Mouse (Mus musculus) ES-E14 (cell line): ENCODE measurements around the gene Uchl1. TPM values are rescaled to one million over a fixed set of nuclear protein-coding genes. Genes with fewer than 3 reads are reported as not detected.

Experiments
- DNase-seq: peaks from one replicate; pipeline ENCODE4 v3.0.0-alpha.2; 2013; ENCODE audit warnings: low read depth, low spot score
- H3K27ac ChIP-seq: 2 replicates; pipeline ENCODE4 v1.5.1; 2012; ENCODE audit warnings: low read depth, mild to moderate bottlenecking, low read length, moderate library complexity, mixed read lengths; ENCODE audit not compliant: poor library complexity, insufficient read depth, severe bottlenecking
- H3K36me3 ChIP-seq: 2 replicates; pipeline ENCODE4 v1.6.1; 2012; ENCODE audit warnings: mild to moderate bottlenecking, low read length, moderate library complexity, mixed read lengths; ENCODE audit not compliant: control insufficient read depth, poor library complexity, insufficient read depth, severe bottlenecking
- H3K4me1 ChIP-seq, 2 experiments: fragments of 150-350 bp in 1 of 2; sonication (generic) in 1 of 2; 2 replicates each; pipeline ENCODE4 v1.6.1; 2012; ENCODE audit warnings: low read length in 2 of 2, mild to moderate bottlenecking in 1 of 2, mixed read lengths in 1 of 2; ENCODE audit not compliant: control insufficient read depth in 2 of 2, insufficient read depth in 2 of 2, poor library complexity in 1 of 2
- H3K4me3 ChIP-seq, 2 experiments: fragments of 150-350 bp in 1 of 2; sonication (generic) in 1 of 2; 2 replicates each; pipeline ENCODE4 v1.5.1; 2012; ENCODE audit warnings: low read length in 2 of 2, low read depth in 1 of 2, mild to moderate bottlenecking in 1 of 2, mixed read lengths in 1 of 2; ENCODE audit not compliant: insufficient read depth in 1 of 2, poor library complexity in 1 of 2, severe bottlenecking in 1 of 2
- H3K9ac ChIP-seq: 2 replicates; pipeline ENCODE4 v1.6.1; 2012; ENCODE audit warnings: low read depth, mild to moderate bottlenecking, low read length, mixed read lengths; ENCODE audit not compliant: poor library complexity, insufficient read depth, severe bottlenecking
- H3K9me3 ChIP-seq: fragments of 150-350 bp; sonication (generic); 2 replicates; pipeline ENCODE4 v1.6.1; 2012; ENCODE audit warnings: low read depth, mild to moderate bottlenecking, low read length; ENCODE audit not compliant: control insufficient read depth, insufficient read depth
- CHD2 ChIP-seq: IDR thresholded peaks from 2 replicates; pipeline ENCODE4 v1.6.1; 2014; ENCODE audit warnings: mild to moderate bottlenecking, low read depth, low read length, inconsistent platforms
- HCFC1 ChIP-seq: IDR thresholded peaks from 2 replicates; pipeline ENCODE4 v1.6.1; 2012; ENCODE audit warnings: low read length, inconsistent platforms, borderline replicate concordance; ENCODE audit not compliant: insufficient read depth
- MAFK ChIP-seq: IDR thresholded peaks from 2 replicates; pipeline ENCODE4 v1.6.1; 2014; ENCODE audit warnings: mild to moderate bottlenecking, low read depth, low read length, inconsistent platforms; ENCODE audit not compliant: insufficient read depth
- ZC3H11A ChIP-seq: IDR thresholded peaks from 2 replicates; pipeline ENCODE4 v1.6.1; 2012; ENCODE audit warnings: low read depth, mild to moderate bottlenecking, inconsistent platforms, low read length, borderline replicate concordance
- ZNF384 ChIP-seq: IDR thresholded peaks from 2 replicates; pipeline ENCODE4 v1.6.1; 2012; ENCODE audit warnings: low read depth, low read length, inconsistent platforms
- in situ Hi-C, 2 experiments: fragments of 600-800 bp; cut with MboI; formaldehyde crosslinking; loops; one replicate each; pipeline ENCODE4 v1.15.1; 2025; ENCODE audit warnings: low sequenced_read_pairs in 2 of 2, inconsistent platforms in 1 of 2; ENCODE audit not compliant: unreplicated experiment in 2 of 2
- total RNA-seq: library from RNA; depleted of rRNA; stranded (reverse); fragments of 300-350 nt; gene quantifications from 2 replicates; pipeline ENCODE4 v1.2.3, GENCODE M21; 2012

Gene Uchl1
- total RNA-seq, 1 experiment = 190 TPM

DNA sequence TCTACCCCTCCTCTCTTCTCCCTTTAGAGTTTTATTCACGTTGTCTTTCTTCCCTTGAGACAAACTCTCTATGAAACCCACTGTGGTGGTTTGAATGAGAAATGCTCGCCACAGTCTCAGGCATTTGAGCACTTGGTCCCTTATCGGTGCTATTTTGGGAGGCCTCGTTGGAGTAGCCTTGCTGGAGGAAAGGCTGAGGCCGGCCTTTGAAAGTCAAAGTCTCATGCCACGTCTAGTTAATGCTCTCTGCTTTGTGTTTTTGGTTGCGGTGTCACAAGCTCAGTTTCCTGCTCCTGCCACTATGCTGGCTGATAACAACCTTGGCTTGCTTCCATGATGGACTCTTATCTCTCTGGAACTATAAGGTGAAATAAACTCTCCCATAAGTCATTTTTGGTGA is 28.4 kb upstream of the Uchl1 start:
- no peak overlapping the region for H3K4me3 ChIP-seq
- no peaks in the 10 kb centered on the region for H3K36me3 ChIP-seq
- H3K4me1 ChIP-seq = peaks cover 0 to 2% of the 10 kb centered on the region in 2 experiments; a peak in 1 of 4 replicates
- no peak for DNase-seq
- no peak for TF ChIP-seq HCFC1
- TF ChIP-seq CHD2 = no peak
- TF ChIP-seq ZC3H11A = no peak
- no peak for TF ChIP-seq ZNF384
- no peak for TF ChIP-seq MAFK
- no peaks in the 10 kb centered on the region for H3K9me3 ChIP-seq
- H3K27ac ChIP-seq = no peak overlapping the region
- in situ Hi-C loops = no loop called here
- no peak overlapping the region for H3K9ac ChIP-seq

DNA sequence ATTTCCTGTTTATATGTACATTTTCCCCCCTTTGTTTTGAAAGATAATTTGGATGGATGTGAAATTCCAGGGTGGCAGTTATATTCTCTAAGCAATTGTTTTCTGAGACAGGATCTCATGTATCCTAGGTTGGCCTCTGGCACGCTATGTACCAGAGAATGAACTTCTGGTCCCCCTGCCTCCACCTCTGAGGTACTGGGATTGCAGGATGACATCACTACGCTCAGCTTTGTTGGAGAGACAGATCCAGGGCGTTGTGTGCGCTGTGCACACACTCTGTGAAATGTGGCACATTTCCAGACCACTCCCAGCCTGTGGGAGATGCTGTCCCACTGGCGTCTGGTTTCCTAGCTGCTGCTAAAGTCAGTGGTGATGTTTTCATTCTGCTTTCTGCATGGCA is 21.7 kb upstream of the Uchl1 start:
- Histone ChIP-seq H3K4me3 (no peak overlapping the region), H3K27ac (no peak overlapping the region), H3K4me1 (peaks cover 0 to 2% of the 10 kb centered on the region in 2 experiments; a peak in 1 of 4 replicates), H3K9me3 (no peaks in the 10 kb centered on the region), H3K36me3 (no peaks in the 10 kb centered on the region), H3K9ac (no peak overlapping the region)
- in situ Hi-C loops = loop anchor here in 1 of 2 experiments (25.0 kb wide), 1 partner anchor 367 kb away; no protein-coding TSS in a partner anchor
- no peak for TF ChIP-seq HCFC1
- no peak for TF ChIP-seq ZNF384
- TF ChIP-seq CHD2 = no peak
- no peak for TF ChIP-seq MAFK
- TF ChIP-seq ZC3H11A = no peak
- DNase-seq = no peak

DNA sequence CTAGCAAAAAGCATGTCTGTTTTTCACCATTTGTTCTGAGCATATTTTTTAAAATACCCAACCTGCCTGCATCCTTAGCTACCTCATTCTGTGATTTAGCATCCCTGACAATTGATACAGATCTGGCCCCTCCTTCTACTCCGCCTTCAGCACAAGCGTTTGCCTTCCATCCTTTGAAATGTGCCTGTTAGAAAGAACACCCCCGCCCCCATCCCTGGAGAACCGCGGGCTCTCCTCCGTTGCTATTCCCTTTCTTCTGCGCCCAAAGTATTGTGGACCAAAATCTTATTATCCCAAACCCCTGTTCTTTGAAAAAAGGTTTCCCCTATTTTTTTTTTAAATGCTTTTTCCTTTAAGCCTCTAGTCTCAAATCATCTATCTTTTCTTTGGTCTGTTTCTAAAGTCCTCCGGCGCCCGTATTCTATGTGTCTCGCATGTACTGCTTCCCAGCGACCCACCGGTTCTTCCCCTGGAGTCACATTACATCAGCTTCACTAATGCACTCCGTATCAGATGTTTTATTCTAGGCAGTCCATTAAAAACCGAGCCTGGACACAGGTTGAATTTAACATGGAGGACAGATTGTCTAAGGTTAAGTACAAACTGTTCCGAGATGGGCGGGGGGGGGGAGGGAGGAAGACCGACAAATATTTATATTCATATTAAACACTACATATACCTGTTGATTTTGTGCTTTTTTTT is 551 bp upstream of the Uchl1 start:
- H3K27ac ChIP-seq = no peak overlapping the region
- H3K36me3 ChIP-seq = peaks cover 17% of the 10 kb centered on the region
- H3K4me3 ChIP-seq = peak overlapping the region; percentile 49 to 61
- H3K9me3 ChIP-seq = no peaks in the 10 kb centered on the region
- in situ Hi-C loops = loop anchor here in 1 of 2 experiments (25.0 kb wide), 1 partner anchor 562 kb away; no protein-coding TSS in a partner anchor
- DNase-seq = no peak
- TF ChIP-seq HCFC1 = no peak
- TF ChIP-seq ZNF384 = no peak
- no peak for TF ChIP-seq CHD2
- no peak for TF ChIP-seq ZC3H11A
- no peak for TF ChIP-seq MAFK
- no peak overlapping the region for H3K9ac ChIP-seq
- H3K4me1 ChIP-seq = peaks cover 2 to 10% of the 10 kb centered on the region in 2 experiments; a peak in 2 of 4 replicates

DNA sequence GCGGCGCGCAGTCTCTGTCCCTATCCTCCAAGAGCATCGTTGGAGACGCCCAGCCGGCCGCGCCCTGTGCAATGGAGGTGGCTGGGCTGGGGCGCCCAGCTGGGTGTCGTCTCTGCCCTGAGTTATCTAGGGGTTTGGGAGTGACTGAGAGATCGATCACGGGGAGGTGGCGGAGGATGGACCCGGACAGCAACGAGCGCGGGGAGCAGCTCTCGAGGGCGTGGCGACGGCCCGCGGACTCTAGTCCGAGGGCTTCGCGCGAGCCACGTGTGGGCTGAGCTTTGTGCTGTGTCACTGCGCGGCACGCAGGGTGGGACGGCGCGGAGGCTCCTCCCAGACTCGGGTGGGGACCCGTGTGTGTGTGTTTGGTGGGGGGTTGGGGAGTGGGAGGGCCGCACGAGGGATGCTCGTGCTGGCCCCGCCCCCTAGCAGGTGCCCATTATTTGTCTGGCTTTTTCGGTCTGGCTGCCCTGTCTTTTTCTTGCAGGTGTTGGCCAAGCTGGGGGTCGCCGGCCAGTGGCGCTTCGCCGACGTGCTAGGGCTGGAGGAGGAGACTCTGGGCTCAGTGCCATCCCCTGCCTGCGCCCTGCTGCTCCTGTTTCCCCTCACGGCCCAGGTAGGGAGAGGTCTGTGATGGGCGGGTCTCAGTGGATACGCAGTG is 696 bp downstream of the Uchl1 start:
- peak overlapping the region; percentile 16; the same call in 1 of the 2 replicates for H3K27ac ChIP-seq
- DNase-seq = no peak
- TF ChIP-seq MAFK = peak; percentile 84
- TF ChIP-seq ZC3H11A = no peak

More for the DNA sequence above, 696 bp downstream of the Uchl1 start:
- H3K4me3 ChIP-seq = peak overlapping the region; percentile 66 to 78
- no peaks in the 10 kb centered on the region for H3K9me3 ChIP-seq
- in situ Hi-C loops = loop anchor here in 1 of 2 experiments (25.0 kb wide), 1 partner anchor 561 kb away; no protein-coding TSS in a partner anchor
- H3K9ac ChIP-seq = peak overlapping the region; percentile 71
- peaks cover 2 to 10% of the 10 kb centered on the region in 2 experiments; a peak in 2 of 4 replicates for H3K4me1 ChIP-seq
- peaks cover 27% of the 10 kb centered on the region for H3K36me3 ChIP-seq
